ENCODE assay signal across 7 mouse cellular contexts in the genomic region with DNA sequence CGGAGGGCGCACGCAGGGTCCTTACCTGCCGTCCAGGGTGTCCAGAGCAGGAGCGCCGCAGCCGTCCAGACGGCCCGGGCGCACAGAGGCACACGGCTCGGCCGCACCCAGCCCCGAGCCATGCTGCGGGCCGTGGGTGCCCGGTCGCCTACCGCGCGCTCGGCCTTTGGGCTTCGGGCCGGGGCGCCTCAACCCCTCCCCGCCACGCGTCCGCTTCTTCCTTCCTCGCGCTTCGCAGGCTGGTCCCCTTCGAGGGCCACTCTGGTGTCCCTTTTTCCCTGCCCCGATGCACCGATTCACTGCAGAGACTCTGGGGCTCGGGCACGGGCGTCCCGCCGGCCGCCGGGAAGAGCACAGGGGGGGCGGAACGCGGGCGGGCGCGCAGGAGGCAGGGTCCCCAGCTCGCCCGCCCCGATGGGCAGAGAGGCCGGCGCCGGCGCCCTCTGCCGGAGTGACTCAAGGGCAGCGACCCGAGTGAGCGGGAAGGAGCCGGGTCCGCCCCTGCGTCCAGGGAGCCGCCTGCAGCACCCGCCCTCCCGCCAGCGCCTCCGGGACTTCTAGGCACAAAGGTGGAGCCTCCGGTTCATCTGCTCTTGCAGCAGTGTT. TPM values are rescaled to one million over a fixed set of nuclear protein-coding genes. Genes with fewer than 3 reads are reported as not detected.
DNase-seq lines count a peak whose midpoint lies in the region; ATAC-seq and TF ChIP-seq lines count a peak whose summit lies in the region.

A gene (minus strand): TSS at position 369 of the 606 bp plus-strand sequence.

- peak within 1 kb of the TSS; percentile 87 for H3K4me2 ChIP-seq in kidney, embryonic 15.5 days

- no peaks in the 10 kb centered on the region for H3K9me3 ChIP-seq in kidney, embryonic 15.5 days (replicated peaks)

- peaks cover 5% of the 10 kb centered on the region; the same call in 1 of the 2 replicates for H3K27me3 ChIP-seq in heart, adult 2 months (ENCODE audit: control insufficient read depth, insufficient read depth, low read length)
- H3K27me3 ChIP-seq in kidney, embryonic 15.5 days: peaks cover 48% of the 10 kb centered on the region

- H3K79me2 ChIP-seq in heart, adult 2 months (replicated peaks; ENCODE audit: control insufficient read depth, insufficient read depth, low read length): no peaks in the 10 kb centered on the region

- H3K27ac ChIP-seq in heart, adult 2 months: peak within 1 kb of the TSS; percentile 43; the same call in 1 of the 2 replicates
- H3K27ac ChIP-seq in kidney, embryonic 15.5 days: peak within 1 kb of the TSS; percentile 67

- H3K4me3 ChIP-seq in heart, adult 2 months: peak within 1 kb of the TSS; percentile 55
- peak within 1 kb of the TSS; percentile 71 for H3K4me3 ChIP-seq in kidney, embryonic 15.5 days (replicated peaks)

- no peak for TF ChIP-seq POLR2A in heart, adult 2 months (IDR thresholded peaks at IDR 0.05; ENCODE audit: insufficient read depth, low read depth, low read length)

- WGBS in heart, adult 2 months: under 1% methylated on average over 68 of the region's 68 CpGs
- under 1% methylated on average over 65 of the region's 68 CpGs for WGBS in kidney, embryonic 15.5 days

- no peaks in the 10 kb centered on the region for H3K36me3 ChIP-seq in heart, adult 2 months (ENCODE audit: control insufficient read depth, insufficient read depth, low read length)
- H3K36me3 ChIP-seq in kidney, embryonic 15.5 days: no peaks in the 10 kb centered on the region

- ATAC-seq in kidney, embryonic 15.5 days (replicated peaks; ENCODE audit: low FRiP score): peak; percentile 83

- DNase-seq in adrenal gland, adult 18-20 months (ENCODE audit: low spot score in 2 of 2): peak; percentile 46 to 62
- DNase-seq in embryo, embryonic 10.5 days (ENCODE audit: low spot score): peak; percentile 93
- peak; percentile 72 to 75 for DNase-seq in heart, adult 2 months
- peak; percentile 51 for DNase-seq in lung, postnatal 36 days
- peak; percentile 87 for DNase-seq in testis, postnatal 10 days (ENCODE audit: low spot score)
- DNase-seq in left cerebral cortex, adult 11 months (ENCODE audit: low spot score): no peak

- peak within 1 kb of the TSS; percentile 62 for H3K9ac ChIP-seq in heart, adult 2 months (ENCODE audit: low read depth, low read length)
- peak within 1 kb of the TSS; percentile 77 for H3K9ac ChIP-seq in kidney, embryonic 15.5 days

- intact Hi-C loops in heart, adult 2 months (cut with DNase I): loop anchor here (2.0 kb wide), 2 partner anchors 23 to 165 kb away; no protein-coding TSS in a partner anchor

- TF ChIP-seq EP300 in heart, adult 2 months (IDR thresholded peaks at IDR 0.05; ENCODE audit: insufficient read depth, low read depth, low read length): no peak

- TF ChIP-seq CTCF in heart, adult 2 months (IDR thresholded peaks at IDR 0.05): peak; percentile 71

- no peaks in the 10 kb centered on the region for H3K4me1 ChIP-seq in heart, adult 2 months (ENCODE audit: control insufficient read depth, insufficient read depth, low read length)
- H3K4me1 ChIP-seq in kidney, embryonic 15.5 days: peaks cover 45% of the 10 kb centered on the region

RNA-seq across cellular contexts. Expression of the gene that starts here (rescaled TPM):
- total RNA-seq in adrenal gland, adult 18-20 months (2021): 1 to 10 TPM; 3.5 to 4.8 TPM
- 1 to 10 TPM; 1.1 to 1.9 TPM for total RNA-seq in heart, adult 2 months (2021)
- 1.5 and 1.6 TPM in 2 replicates for polyA plus RNA-seq in heart, adult 2 months (2012; rRNA removed)
- polyA plus RNA-seq in kidney, embryonic 15.5 days (2015; fragmentation: Nextera tagmentation; extraction: Ambion mirVana): 9.6 and 11.2 TPM in 2 replicates
